Mouse (Mus musculus): ENCODE data around the gene 2310030G06Rik. TPM values are rescaled to one million over a fixed set of nuclear protein-coding genes. Genes with fewer than 3 reads are reported as not detected.
A peak's percentile ranks its signal among the peaks of the same experiment; 100 is the strongest.

Gene 2310030G06Rik
- polyA plus RNA-seq, 1 experiment from 2014 or later: 9.7 TPM

DNA sequence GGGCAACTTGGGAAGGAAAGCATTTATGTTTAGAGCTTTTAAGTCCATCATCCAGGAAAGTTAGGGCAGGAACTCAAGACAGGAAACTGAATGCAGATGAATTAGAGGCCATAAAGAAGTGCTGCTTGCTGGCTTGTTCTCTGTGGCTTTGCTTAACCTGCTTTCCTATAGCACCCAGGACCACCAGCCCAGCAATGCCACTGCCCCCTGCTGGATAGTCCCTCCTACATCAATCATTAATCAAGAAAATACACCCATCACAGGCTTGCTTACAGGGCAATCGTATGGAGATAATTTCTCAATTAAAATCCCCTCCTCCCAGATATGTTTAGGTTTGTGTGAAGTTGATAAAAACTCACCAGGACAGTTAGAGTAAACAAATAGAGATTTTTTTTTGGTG is 17.0 kb upstream of the 2310030G06Rik start:
- Histone ChIP-seq H3K4me2 (no peak overlapping the region), H3K9me3 (no peaks in the 10 kb centered on the region), H3K36me3 (peaks cover 4% of the 10 kb centered on the region; the same call in 1 of the 2 replicates), H3K4me3 (no peak overlapping the region), H3K9ac (no peak overlapping the region), H3K27ac (replicated peaks) (no peak overlapping the region), H3K4me1 (peaks cover 7% of the 10 kb centered on the region; the same call in 1 of the 2 replicates), H3K27me3 (replicated peaks) (no peaks in the 10 kb centered on the region)
- no peak for ATAC-seq (ENCODE audit: extremely low read depth, insufficient number of reproducible peaks, low FRiP score, low TSS enrichment)
- 71% methylated on average over 1 of the region's 1 CpGs for WGBS

DNA sequence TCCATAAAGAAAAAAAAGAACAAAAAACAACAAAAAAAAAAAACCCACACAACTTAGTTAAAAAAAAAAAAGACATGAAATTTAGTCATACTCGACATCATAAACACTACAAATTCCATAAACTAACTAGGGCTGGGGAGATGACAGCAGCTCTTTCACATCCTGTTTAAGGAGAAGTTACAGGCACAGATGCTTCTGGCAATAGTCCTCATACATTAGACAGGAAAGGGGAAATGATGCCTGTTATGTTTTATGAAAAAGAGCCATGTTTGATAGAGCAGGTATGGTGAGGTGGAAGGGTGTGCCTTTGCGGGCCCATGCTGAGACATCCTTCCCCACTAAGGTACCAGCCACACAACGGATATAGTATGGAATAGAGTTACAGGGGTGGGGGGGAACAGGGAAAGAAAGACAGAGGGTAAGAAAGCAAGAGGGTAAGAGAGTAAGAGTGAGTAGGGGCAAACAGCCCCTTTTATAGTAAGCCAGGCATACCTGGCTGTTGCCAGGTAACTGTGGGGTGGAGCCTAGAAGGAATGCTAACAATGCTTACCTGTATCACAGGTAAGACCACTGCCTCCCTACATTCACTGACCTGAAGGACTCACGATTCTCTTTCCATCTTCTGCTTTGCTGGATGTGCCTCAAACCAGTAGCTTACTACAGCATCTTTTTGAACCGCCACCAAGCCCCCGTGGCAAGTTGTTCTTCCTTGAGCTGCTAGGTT is 15.3 kb upstream of the 2310030G06Rik start:
- H3K4me3 ChIP-seq: no peak overlapping the region
- H3K4me1 ChIP-seq: 0 out of 2 replicates have a peak, but pooled peaks cover 3% of the 10 kb centered on the region
- H3K9me3 ChIP-seq: no peaks in the 10 kb centered on the region
- H3K9ac ChIP-seq: no peak overlapping the region
- H3K27me3 ChIP-seq (replicated peaks): no peaks in the 10 kb centered on the region
- peaks cover 9% of the 10 kb centered on the region for H3K36me3 ChIP-seq
- ATAC-seq (ENCODE audit: extremely low read depth, insufficient number of reproducible peaks, low FRiP score, low TSS enrichment): no peak
- 58% methylated on average over 6 of the region's 6 CpGs for WGBS
- no peak overlapping the region for H3K4me2 ChIP-seq
- H3K27ac ChIP-seq (replicated peaks): no peak overlapping the region

DNA sequence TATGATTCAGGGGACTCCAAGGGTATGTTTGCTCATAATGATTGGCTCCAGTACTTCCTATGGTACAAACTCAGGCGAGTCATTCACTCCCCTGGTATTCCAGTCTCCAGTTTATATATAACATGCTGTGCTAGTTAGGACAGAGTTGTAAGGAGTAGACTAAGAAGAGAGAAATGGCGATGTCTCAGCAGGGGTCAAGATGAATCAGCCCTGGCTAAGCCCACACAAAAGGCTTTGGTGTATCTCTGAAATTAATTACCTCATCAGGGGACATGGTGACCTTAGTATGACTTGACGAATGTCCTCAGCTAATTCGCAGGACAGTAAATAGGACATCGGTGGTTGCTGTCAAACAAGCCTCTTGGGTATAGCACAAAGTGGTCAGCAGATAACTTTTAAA is 10.4 kb upstream of the 2310030G06Rik start:
- peaks cover 28% of the 10 kb centered on the region for H3K36me3 ChIP-seq
- H3K9me3 ChIP-seq: no peaks in the 10 kb centered on the region
- no peak overlapping the region for H3K27ac ChIP-seq (replicated peaks)
- no peaks in the 10 kb centered on the region for H3K27me3 ChIP-seq (replicated peaks)
- H3K4me2 ChIP-seq: no peak overlapping the region
- WGBS: 59% methylated on average over 5 of the region's 5 CpGs
- no peak overlapping the region for H3K9ac ChIP-seq
- H3K4me1 ChIP-seq: peaks cover 39% of the 10 kb centered on the region
- ATAC-seq (ENCODE audit: extremely low read depth, insufficient number of reproducible peaks, low FRiP score, low TSS enrichment): no peak
- no peak overlapping the region for H3K4me3 ChIP-seq

DNA sequence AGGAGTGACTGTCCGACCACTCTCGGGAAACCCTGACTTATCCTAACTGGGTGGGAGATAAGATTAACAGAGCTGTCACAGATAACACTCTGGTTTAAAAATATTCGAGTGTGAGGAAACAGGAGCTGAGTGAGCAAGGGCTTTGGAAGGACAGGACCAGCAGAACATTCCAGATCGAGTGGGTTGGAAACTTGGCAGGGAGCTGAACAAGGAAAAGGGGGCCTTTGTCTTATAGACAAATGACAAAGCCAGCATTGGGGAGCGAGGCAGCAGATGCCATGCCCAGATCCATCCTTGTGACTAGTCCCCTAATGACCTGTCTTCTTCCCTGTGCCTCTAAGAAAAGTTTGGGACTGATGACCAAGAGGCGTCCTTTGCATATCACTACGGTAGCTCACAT is 7.6 kb upstream of the 2310030G06Rik start:
- Histone ChIP-seq H3K36me3 (peaks cover 29% of the 10 kb centered on the region), H3K27ac (replicated peaks) (peak overlapping the region; percentile 100), H3K9ac (peak overlapping the region; percentile 94), H3K4me1 (peaks cover 58% of the 10 kb centered on the region), H3K4me2 (peak overlapping the region; percentile 80), H3K4me3 (peak overlapping the region; percentile 66), H3K27me3 (replicated peaks) (no peaks in the 10 kb centered on the region), H3K9me3 (no peaks in the 10 kb centered on the region)
- 7% methylated on average over 7 of the region's 7 CpGs for WGBS
- ATAC-seq (ENCODE audit: extremely low read depth, insufficient number of reproducible peaks, low FRiP score, low TSS enrichment): no peak

DNA sequence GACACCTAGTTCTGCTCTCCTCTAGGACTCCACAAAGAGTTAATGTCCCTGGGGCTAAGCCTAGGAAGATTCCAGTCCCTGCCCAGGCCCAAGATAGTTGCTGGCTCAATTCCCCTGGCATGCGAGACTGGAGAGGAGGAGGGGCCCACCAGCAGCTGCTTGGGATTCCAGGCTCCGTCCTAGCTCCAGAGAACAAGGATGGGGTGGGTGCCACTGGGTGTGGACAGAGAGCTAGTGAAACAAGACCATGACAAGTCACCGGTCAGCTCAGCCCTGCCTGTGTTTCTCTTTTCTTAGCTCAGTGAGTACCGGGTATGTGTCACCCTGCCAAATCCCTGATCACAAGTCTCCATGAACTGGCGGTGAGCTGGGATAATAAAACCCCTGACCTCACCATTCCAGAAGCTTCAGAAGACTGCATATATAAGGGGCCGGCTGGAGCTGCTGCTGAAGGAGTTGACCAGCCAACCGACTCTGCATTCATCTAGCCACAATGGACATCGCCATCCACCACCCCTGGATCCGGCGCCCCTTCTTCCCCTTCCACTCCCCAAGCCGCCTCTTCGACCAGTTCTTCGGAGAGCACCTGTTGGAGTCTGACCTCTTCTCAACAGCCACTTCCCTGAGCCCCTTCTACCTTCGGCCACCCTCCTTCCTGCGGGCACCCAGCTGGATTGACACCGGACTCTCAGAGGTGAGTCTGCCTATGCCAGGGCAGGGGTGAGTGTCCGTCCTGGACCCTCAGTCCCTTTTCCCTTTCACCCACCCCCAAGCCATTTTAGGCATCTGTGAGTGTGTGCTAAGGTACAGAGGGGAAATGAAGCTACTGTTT is 6.7 kb upstream of the 2310030G06Rik start:
- H3K27ac ChIP-seq (replicated peaks): peak overlapping the region; percentile 100
- peak; percentile 81 for ATAC-seq (ENCODE audit: extremely low read depth, insufficient number of reproducible peaks, low FRiP score, low TSS enrichment)
- no peaks in the 10 kb centered on the region for H3K27me3 ChIP-seq (replicated peaks)
- no peaks in the 10 kb centered on the region for H3K9me3 ChIP-seq
- peak overlapping the region; percentile 80 for H3K4me2 ChIP-seq
- peaks cover 31% of the 10 kb centered on the region for H3K36me3 ChIP-seq
- peak overlapping the region; percentile 66 for H3K4me3 ChIP-seq
- peak overlapping the region; percentile 94 for H3K9ac ChIP-seq
- H3K4me1 ChIP-seq: peaks cover 66% of the 10 kb centered on the region
- WGBS: 30% methylated on average over 17 of the region's 17 CpGs

DNA sequence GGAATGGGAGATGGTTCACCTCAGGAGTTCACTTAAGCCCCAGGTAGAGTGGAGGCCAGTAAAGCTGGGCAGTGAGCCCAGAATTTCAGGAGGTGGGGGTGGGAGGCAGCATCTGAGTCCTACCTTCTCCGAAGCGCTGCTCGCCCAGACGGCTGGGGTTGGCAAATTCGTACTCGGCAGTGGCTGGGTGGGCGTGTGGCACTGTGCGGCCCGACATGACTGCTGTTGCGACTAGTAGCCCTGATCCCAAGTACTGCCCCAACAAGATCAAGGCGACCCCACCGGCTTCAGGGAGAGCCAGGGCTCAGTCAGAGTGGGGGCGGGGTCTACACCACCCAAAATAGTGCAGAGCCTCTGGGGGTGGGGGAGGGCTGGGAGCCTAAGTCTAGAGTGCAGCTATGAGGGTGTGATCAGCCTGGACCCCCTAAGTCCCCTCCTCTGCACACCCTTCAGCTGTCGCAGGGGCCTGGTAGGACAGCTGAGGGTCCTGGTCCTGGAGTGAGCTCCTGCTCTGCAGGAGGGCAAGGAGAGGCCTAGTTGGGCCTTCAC is 5.8 kb upstream of the 2310030G06Rik start, which contains the start of gene Hspb2:
Gene Hspb2, minus strand, starts transcription at position 301 of the 549 bp plus-strand sequence.
- Histone ChIP-seq H3K4me1 (peaks cover 72% of the 10 kb centered on the region), H3K27ac (replicated peaks) (peak within 1 kb of the TSS; percentile 100), H3K9me3 (no peaks in the 10 kb centered on the region), H3K27me3 (replicated peaks) (no peaks in the 10 kb centered on the region), H3K36me3 (peaks cover 30% of the 10 kb centered on the region), H3K9ac (peak within 1 kb of the TSS; percentile 94), H3K4me2 (peak within 1 kb of the TSS; percentile 80), H3K4me3 (peak within 1 kb of the TSS; percentile 66)
- peak; percentile 71 for ATAC-seq (ENCODE audit: extremely low read depth, insufficient number of reproducible peaks, low FRiP score, low TSS enrichment)
- 28% methylated on average over 14 of the region's 14 CpGs for WGBS

DNA sequence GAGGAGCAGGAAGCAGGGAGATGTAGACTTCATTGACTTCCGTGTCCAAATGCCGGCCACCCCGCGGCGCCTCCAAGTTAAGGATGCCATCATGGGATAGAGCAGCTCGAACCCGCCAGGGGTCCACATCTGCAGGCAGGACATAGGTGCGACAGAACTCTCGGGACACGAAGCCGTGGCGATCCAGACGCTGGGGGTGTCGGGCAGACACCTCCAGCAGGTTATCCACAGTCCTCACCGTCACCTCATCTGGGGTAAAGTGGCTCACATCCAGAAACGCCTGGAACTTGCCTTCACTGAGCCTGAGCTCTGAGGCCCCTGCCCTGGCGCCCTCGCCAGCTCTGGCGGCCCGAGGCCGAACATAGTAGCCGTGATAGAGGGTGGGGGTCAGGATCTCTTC is 5.0 kb upstream of the 2310030G06Rik start, which contains the start of gene Cryab:
Gene Cryab, plus strand, starts transcription at position 3 of the 400 bp plus-strand sequence.
- peak within 1 kb of the TSS; percentile 66 for H3K4me3 ChIP-seq
- peak within 1 kb of the TSS; percentile 91 for H3K9ac ChIP-seq
- peaks cover 80% of the 10 kb centered on the region for H3K4me1 ChIP-seq
- peak within 1 kb of the TSS; percentile 100 for H3K27ac ChIP-seq (replicated peaks)
- H3K9me3 ChIP-seq: no peaks in the 10 kb centered on the region
- no peak for ATAC-seq (ENCODE audit: extremely low read depth, insufficient number of reproducible peaks, low FRiP score, low TSS enrichment)
- H3K4me2 ChIP-seq: peak within 1 kb of the TSS; percentile 80
- H3K36me3 ChIP-seq: peaks cover 22% of the 10 kb centered on the region
- WGBS: 33% methylated on average over 22 of the region's 22 CpGs
- no peaks in the 10 kb centered on the region for H3K27me3 ChIP-seq (replicated peaks)

DNA sequence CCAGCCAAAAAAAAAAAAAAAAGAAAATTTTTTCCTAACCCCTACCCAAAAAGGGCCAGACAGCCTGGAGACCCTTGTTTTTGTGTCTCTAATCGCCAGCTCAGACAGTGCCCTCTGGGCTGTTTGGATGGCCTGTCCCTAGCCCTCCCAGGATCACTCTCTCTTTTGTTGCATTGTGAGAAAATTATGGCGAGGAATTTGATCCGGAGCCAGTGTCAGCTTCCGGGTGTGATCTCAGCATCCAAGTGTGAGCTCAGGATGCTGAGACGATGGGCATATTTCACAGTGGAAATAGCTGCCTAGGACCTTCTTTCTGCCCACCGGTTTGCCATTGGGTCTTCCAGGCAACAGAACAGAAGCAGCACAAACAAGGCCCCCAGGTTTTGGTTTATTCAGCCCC is 4.4 kb upstream of the 2310030G06Rik start:
- Histone ChIP-seq H3K4me2 (peak overlapping the region; percentile 80), H3K9ac (peak overlapping the region; percentile 91), H3K9me3 (no peaks in the 10 kb centered on the region)

DNA sequence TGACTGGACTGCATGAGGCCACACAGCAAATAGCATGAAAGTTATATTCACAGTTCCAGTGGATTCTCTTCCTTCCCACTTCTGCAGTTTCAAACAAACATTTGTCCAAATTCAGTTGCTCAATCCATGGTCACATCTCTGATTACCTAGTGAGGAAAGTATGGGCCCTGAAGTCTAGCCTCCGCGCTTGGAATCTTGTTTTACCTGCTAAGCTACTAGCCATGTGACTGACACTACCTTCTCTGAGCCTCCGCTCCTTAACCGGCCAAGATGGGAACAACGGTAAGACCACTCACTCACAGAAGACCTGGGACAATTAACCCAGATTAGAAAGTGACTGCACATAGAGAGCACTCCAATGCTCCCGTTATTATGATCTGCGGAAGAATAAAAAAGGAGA is 530 bp downstream of the 2310030G06Rik start:
- Histone ChIP-seq H3K4me1 (peaks cover 61% of the 10 kb centered on the region), H3K27me3 (replicated peaks) (no peaks in the 10 kb centered on the region), H3K27ac (replicated peaks) (peak overlapping the region; percentile 85), H3K9me3 (no peaks in the 10 kb centered on the region), H3K9ac (peak overlapping the region; percentile 83), H3K4me2 (peak overlapping the region; percentile 75), H3K4me3 (peak overlapping the region; percentile 62), H3K36me3 (0 out of 2 replicates have a peak, but pooled peaks cover 3% of the 10 kb centered on the region)
- WGBS: 12% methylated on average over 7 of the region's 7 CpGs
- ATAC-seq (ENCODE audit: extremely low read depth, insufficient number of reproducible peaks, low FRiP score, low TSS enrichment): no peak

More for the DNA sequence above, 4.4 kb upstream of the 2310030G06Rik start:
- H3K4me1 ChIP-seq: peaks cover 84% of the 10 kb centered on the region
- peak overlapping the region; percentile 100 for H3K27ac ChIP-seq (replicated peaks)
- no peak for ATAC-seq (ENCODE audit: extremely low read depth, insufficient number of reproducible peaks, low FRiP score, low TSS enrichment)
- peak overlapping the region; percentile 66 for H3K4me3 ChIP-seq
- peaks cover 16% of the 10 kb centered on the region for H3K36me3 ChIP-seq
- 40% methylated on average over 6 of the region's 6 CpGs for WGBS
- no peaks in the 10 kb centered on the region for H3K27me3 ChIP-seq (replicated peaks)

DNA sequence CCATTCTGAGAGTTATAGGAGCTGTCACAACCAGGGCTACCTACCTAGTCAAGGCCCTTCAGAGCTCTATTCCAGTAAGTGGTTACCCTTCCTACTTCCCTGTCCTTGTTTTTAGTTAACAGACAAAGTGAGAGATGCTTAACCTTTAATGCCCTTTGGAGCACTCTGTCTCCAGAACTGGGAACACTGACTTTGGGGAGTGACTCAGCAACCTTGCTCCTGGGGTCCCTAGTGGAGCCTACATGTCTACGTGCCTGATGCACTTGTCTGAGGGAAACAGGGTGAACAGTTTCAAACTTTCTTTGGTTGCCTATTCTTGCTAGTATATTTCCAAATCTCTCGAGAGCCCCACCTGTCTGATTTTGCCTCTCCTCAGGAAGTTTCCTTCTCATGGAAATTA is 3.6 kb downstream of the 2310030G06Rik start:
- 60% methylated on average over 2 of the region's 2 CpGs for WGBS
- H3K36me3 ChIP-seq: 0 out of 2 replicates have a peak, but pooled peaks cover 3% of the 10 kb centered on the region
- H3K4me1 ChIP-seq: peaks cover 52% of the 10 kb centered on the region
- H3K27ac ChIP-seq (replicated peaks): 0 out of 2 replicates have a peak overlapping the region, but pooled peaks have one; percentile 22
- H3K9ac ChIP-seq: no peak overlapping the region
- no peak for ATAC-seq (ENCODE audit: extremely low read depth, insufficient number of reproducible peaks, low FRiP score, low TSS enrichment)
- H3K9me3 ChIP-seq: no peaks in the 10 kb centered on the region
- H3K27me3 ChIP-seq (replicated peaks): no peaks in the 10 kb centered on the region
- no peak overlapping the region for H3K4me3 ChIP-seq
- no peak overlapping the region for H3K4me2 ChIP-seq

DNA sequence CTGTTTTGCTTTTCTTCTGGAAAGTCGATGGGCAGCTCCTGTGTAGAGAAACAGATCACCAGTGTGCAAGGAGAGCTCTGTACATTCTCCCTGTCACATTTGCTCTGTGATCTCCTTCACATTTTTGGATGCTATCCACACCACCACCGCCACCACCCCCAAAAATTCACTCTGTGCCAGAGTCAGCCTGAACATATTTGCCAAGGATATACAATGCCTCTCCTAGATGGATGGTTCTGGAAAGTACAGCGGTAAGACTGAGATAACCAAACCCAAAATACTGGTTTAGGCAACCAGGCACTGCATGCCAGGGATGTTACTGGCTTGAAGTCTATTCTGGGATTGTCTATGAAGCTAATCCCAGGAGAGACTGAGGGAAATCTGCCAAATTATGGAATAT is 4.1 kb downstream of the 2310030G06Rik start:
- 75% methylated on average over 3 of the region's 3 CpGs for WGBS
- Histone ChIP-seq H3K4me3 (no peak overlapping the region), H3K27ac (replicated peaks) (peak overlapping the region; percentile 21; the same call in 1 of the 2 replicates), H3K9me3 (no peaks in the 10 kb centered on the region), H3K36me3 (0 out of 2 replicates have a peak, but pooled peaks cover 3% of the 10 kb centered on the region), H3K27me3 (replicated peaks) (no peaks in the 10 kb centered on the region), H3K4me1 (peaks cover 47% of the 10 kb centered on the region), H3K4me2 (no peak overlapping the region), H3K9ac (no peak overlapping the region)
- no peak for ATAC-seq (ENCODE audit: extremely low read depth, insufficient number of reproducible peaks, low FRiP score, low TSS enrichment)
